In the genomic region with DNA sequence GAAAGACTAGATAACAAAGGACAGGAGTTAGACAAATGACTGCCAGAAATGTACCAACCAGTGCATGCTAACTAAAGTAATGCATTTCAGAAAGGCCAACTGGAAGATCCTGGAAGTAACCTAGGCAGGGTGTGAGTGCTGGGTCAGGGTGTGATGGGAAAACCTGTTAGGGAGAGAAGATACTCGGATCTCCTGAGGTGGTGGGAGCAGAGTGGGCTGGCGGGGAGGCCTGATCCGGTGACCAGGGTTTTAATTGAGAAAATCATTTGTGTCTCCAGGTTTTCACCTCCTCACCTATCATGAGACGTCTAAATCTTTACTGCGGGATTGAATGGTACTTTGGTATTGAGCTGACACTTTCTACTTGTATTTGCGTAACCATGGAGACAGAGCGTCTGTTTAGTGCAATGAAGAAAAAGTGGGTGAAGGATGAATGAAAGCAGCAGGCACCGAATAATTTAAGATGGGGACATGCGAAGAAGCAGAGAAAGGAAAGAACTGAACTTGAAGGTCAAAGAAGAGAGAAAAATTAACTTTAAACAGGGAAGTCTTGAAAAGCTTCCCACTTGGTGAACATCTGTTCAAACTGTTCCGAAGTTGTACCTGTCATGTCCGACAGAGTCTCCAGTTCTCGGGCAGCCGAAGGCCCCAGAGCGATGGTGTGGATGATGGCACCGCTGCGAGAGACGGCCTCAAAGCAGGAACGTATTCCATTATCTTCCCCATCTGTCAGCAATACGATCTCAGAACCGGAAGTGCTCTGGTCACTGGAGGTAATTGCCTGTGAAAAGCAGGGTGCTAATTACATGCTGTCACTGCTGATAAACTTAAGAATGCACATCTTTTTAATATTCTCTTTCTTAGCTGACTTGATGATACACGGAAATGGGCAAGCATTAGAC, we compare ENCODE assay signal across 9 mouse cellular contexts. TPM values are rescaled to one million over a fixed set of nuclear protein-coding genes. Genes with fewer than 3 reads are reported as not detected.
DNase-seq lines count a peak whose midpoint lies in the region; ATAC-seq and TF ChIP-seq lines count a peak whose summit lies in the region.
"Not testable (repeated sequence)": the region's sequence is repeated elsewhere in the genome, so short reads cannot be mapped to it uniquely, and the experiment has no call there.
"Had no signal": no experiment of that assay in that cellular context is flagged by ENCODE, and none has a peak within 500 bp of the region (broad histone marks: within the 10 kb centered on the region; RNA-seq: fewer than 3 reads in every experiment).

No protein-coding gene starts in this region.

- peaks cover 19% of the 10 kb centered on the region for H3K36me3 ChIP-seq in G1E (replicated peaks)
- not testable (repeated sequence) for H3K36me3 ChIP-seq in forebrain, embryonic 13.5 days (ENCODE audit: poor library complexity, severe bottlenecking); hindbrain, embryonic 16.5 days (ENCODE audit: control insufficient read depth, insufficient read depth, low read length); lung, postnatal 0 days (ENCODE audit: insufficient read depth, low read length); midbrain, embryonic 13.5 days; neural tube, embryonic 11.5 days (ENCODE audit: control insufficient read depth, insufficient read depth, low read length)

- H3K9ac ChIP-seq in forebrain, embryonic 13.5 days; hindbrain, embryonic 16.5 days (ENCODE audit: low read depth, low read length); lung, postnatal 0 days (replicated peaks; ENCODE audit: low read depth); midbrain, embryonic 13.5 days (replicated peaks); neural tube, embryonic 11.5 days (ENCODE audit: low read length): not testable (repeated sequence)

- H3K27me3 ChIP-seq in G1E (ENCODE audit: insufficient read depth, low read length); forebrain, embryonic 13.5 days; hindbrain, embryonic 16.5 days (replicated peaks; ENCODE audit: control insufficient read depth, insufficient read depth, low read length); lung, postnatal 0 days (replicated peaks; ENCODE audit: insufficient read depth, low read length); midbrain, embryonic 13.5 days; neural tube, embryonic 11.5 days (ENCODE audit: control insufficient read depth, insufficient read depth, low read length): not testable (repeated sequence)

- H3K9me3 ChIP-seq in G1E (replicated peaks); forebrain, embryonic 13.5 days (replicated peaks); hindbrain, embryonic 16.5 days (ENCODE audit: control insufficient read depth, low read length); lung, postnatal 0 days (ENCODE audit: low read length); midbrain, embryonic 13.5 days; neural tube, embryonic 11.5 days (ENCODE audit: control insufficient read depth, low read length): not testable (repeated sequence)

- ATAC-seq in G1E (ENCODE audit: extremely low read depth, insufficient number of reproducible peaks, low FRiP score, poor library complexity, severe bottlenecking): peak; percentile 98
- peak; percentile 81 for ATAC-seq in forebrain, embryonic 13.5 days
- peak; percentile 89 for ATAC-seq in frontal cortex, adult (ENCODE audit: low TSS enrichment)
- peak; percentile 56 for ATAC-seq in hindbrain, embryonic 16.5 days
- peak; percentile 44 for ATAC-seq in lung, postnatal 0 days
- peak; percentile 65; the same call in 1 of the 2 replicates for ATAC-seq in midbrain, embryonic 13.5 days
- peak; percentile 36 for ATAC-seq in neural tube, embryonic 11.5 days (ENCODE audit: insufficient read depth, low FRiP score, low TSS enrichment)

- not testable (repeated sequence) for DNase-seq in G1E (ENCODE audit: low spot score); lung, postnatal 0 days (ENCODE audit: low spot score); neural tube, embryonic 11.5 days (ENCODE audit: low spot score)
- peak; percentile 44 for DNase-seq in retina, embryonic 14.5 days (ENCODE audit: low spot score)

- peak overlapping the region; percentile 53; the same call in 1 of the 2 replicates for H3K4me3 ChIP-seq in G1E (ENCODE audit: low read depth, low read length)
- H3K4me3 ChIP-seq in forebrain, embryonic 13.5 days; hindbrain, embryonic 16.5 days (ENCODE audit: low read length); lung, postnatal 0 days (ENCODE audit: low read depth, low read length); midbrain, embryonic 13.5 days (replicated peaks); neural tube, embryonic 11.5 days (ENCODE audit: low read depth, low read length): not testable (repeated sequence)

- not testable (repeated sequence) for TF ChIP-seq CTCF in G1E (IDR thresholded peaks at IDR 0.05; ENCODE audit: low read depth, low read length); lung, postnatal 0 days (IDR thresholded peaks at IDR 0.05)

- H3K4me1 ChIP-seq in G1E (ENCODE audit: insufficient read depth, low read depth, low read length): peaks cover 20% of the 10 kb centered on the region
- not testable (repeated sequence) for H3K4me1 ChIP-seq in forebrain, embryonic 13.5 days; hindbrain, embryonic 16.5 days (ENCODE audit: control insufficient read depth, insufficient read depth, low read depth, low read length); lung, postnatal 0 days (ENCODE audit: insufficient read depth, low read depth, low read length); midbrain, embryonic 13.5 days (replicated peaks); neural tube, embryonic 11.5 days (ENCODE audit: control insufficient read depth, insufficient read depth, low read length)

- TF ChIP-seq EP300 in lung, postnatal 0 days (IDR thresholded peaks at IDR 0.05): not testable (repeated sequence)

- H3K27ac ChIP-seq in forebrain, embryonic 13.5 days; hindbrain, embryonic 16.5 days (ENCODE audit: low read depth, low read length); lung, postnatal 0 days (ENCODE audit: low read length); midbrain, embryonic 13.5 days; neural tube, embryonic 11.5 days (ENCODE audit: low read depth, low read length): not testable (repeated sequence)

- H3K4me2 ChIP-seq in forebrain, embryonic 13.5 days: peak overlapping the region; percentile 12; the same call in 1 of the 2 replicates
- peak overlapping the region; percentile 28; the same call in 1 of the 2 replicates for H3K4me2 ChIP-seq in hindbrain, embryonic 16.5 days (ENCODE audit: low read length)
- H3K4me2 ChIP-seq in lung, postnatal 0 days (replicated peaks; ENCODE audit: low read depth, low read length); midbrain, embryonic 13.5 days (replicated peaks); neural tube, embryonic 11.5 days (ENCODE audit: low read depth): not testable (repeated sequence)

- 41% methylated on average over 20 of the region's 21 CpGs for WGBS in forebrain, embryonic 13.5 days
- WGBS in hindbrain, embryonic 16.5 days: 37% methylated on average over 18 of the region's 21 CpGs
- 47% methylated on average over 18 of the region's 21 CpGs for WGBS in lung, postnatal 0 days
- 42% methylated on average over 19 of the region's 21 CpGs for WGBS in midbrain, embryonic 13.5 days
- 64% methylated on average over 18 of the region's 21 CpGs for WGBS in neural tube, embryonic 11.5 days

RNA-seq across cellular contexts. Expression of gene Clca3a1, which starts 11.5 kb away (rescaled TPM):
- total RNA-seq in G1E (2014; fragmentation: Nextera tagmentation): 61.1 and 62.3 TPM in 2 replicates
- 19.8 and 21.0 TPM in 2 replicates for total RNA-seq in G1E (2017)
- 1.2 and 1.8 TPM in 2 replicates for polyA plus RNA-seq in G1E (2012)
- polyA plus RNA-seq in forebrain, embryonic 13.5 days (2015; fragmentation: Nextera tagmentation; extraction: Ambion mirVana): 0.12 and 0.24 TPM in 2 replicates
- 0.26 and 0.31 TPM in 2 replicates for polyA plus RNA-seq in hindbrain, embryonic 16.5 days (2015; fragmentation: Nextera tagmentation; extraction: Ambion mirVana)
- polyA plus RNA-seq in lung, postnatal 0 days (2015; fragmentation: Nextera tagmentation; extraction: Ambion mirVana): 8.9 and 9.9 TPM in 2 replicates
- 0.17 and 0.19 TPM in 2 replicates for polyA plus RNA-seq in midbrain, embryonic 13.5 days (2015; fragmentation: Nextera tagmentation; extraction: Ambion mirVana)
- polyA plus RNA-seq in neural tube, embryonic 11.5 days (2014; fragmentation: Nextera tagmentation; extraction: Ambion mirVana): 0.05 and 0.08 TPM in 2 replicates
- total RNA-seq: CH12.LX had no signal

RNA-seq across cellular contexts. Expression of gene Sh3glb1, which starts 29.2 kb away (rescaled TPM):
- total RNA-seq in G1E (2014; fragmentation: Nextera tagmentation) (337 and 350 TPM in 2 replicates), G1E (2017) (73.7 and 79.8 TPM in 2 replicates)
- 42.4 and 51.0 TPM in 2 replicates for polyA plus RNA-seq in G1E (2012)
- 87.4 and 95.6 TPM in 2 replicates for polyA plus RNA-seq in forebrain, embryonic 13.5 days (2015; fragmentation: Nextera tagmentation; extraction: Ambion mirVana)
- polyA plus RNA-seq in hindbrain, embryonic 16.5 days (2015; fragmentation: Nextera tagmentation; extraction: Ambion mirVana): 95.4 and 113 TPM in 2 replicates
- polyA plus RNA-seq in lung, postnatal 0 days (2015; fragmentation: Nextera tagmentation; extraction: Ambion mirVana): 173 and 175 TPM in 2 replicates
- polyA plus RNA-seq in midbrain, embryonic 13.5 days (2015; fragmentation: Nextera tagmentation; extraction: Ambion mirVana): 98.1 and 99.6 TPM in 2 replicates
- 117 and 123 TPM in 2 replicates for polyA plus RNA-seq in neural tube, embryonic 11.5 days (2014; fragmentation: Nextera tagmentation; extraction: Ambion mirVana)

Comparison
In these comparisons a context has a peak if more than half of its experiments do, and no peak if none do; other contexts are left out.
1. ATAC-seq: peak in every context shown above with its lines; median percentile 98 in G1E; 89 in frontal cortex, adult; 81 in forebrain, embryonic 13.5 days; 65 in midbrain, embryonic 13.5 days; 56 in hindbrain, embryonic 16.5 days; 44 in lung, postnatal 0 days; 36 in neural tube, embryonic 11.5 days.